Mouse (Mus musculus): ENCODE data around the gene Dynlt1f.
"Not testable (repeated sequence)": the region's sequence is repeated elsewhere in the genome, so short reads cannot be mapped to it uniquely, and the experiment has no call there.

The Dynlt1f gene

DNA sequence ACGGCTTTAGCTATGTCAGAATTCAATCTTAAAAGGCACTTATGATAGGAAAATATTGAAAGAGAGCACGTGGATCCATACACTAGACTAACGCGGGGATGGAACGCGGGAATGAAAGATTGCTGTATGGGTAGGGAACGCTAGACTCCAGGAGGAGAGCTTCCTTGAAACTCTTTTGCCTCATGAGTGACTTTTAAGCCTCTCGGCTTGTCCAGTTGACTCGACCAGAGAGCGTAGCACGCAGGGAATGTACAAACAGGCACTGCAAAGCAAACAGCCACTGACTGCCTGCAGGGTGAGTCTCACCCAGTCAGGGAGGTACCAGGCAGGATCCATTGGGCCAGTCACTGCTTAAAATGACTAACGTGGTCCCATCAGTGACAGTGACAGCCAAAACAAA lies 33.7 kb downstream of the Dynlt1f start:
- not testable (repeated sequence) for DNase-seq (ENCODE audit: low spot score)

DNA sequence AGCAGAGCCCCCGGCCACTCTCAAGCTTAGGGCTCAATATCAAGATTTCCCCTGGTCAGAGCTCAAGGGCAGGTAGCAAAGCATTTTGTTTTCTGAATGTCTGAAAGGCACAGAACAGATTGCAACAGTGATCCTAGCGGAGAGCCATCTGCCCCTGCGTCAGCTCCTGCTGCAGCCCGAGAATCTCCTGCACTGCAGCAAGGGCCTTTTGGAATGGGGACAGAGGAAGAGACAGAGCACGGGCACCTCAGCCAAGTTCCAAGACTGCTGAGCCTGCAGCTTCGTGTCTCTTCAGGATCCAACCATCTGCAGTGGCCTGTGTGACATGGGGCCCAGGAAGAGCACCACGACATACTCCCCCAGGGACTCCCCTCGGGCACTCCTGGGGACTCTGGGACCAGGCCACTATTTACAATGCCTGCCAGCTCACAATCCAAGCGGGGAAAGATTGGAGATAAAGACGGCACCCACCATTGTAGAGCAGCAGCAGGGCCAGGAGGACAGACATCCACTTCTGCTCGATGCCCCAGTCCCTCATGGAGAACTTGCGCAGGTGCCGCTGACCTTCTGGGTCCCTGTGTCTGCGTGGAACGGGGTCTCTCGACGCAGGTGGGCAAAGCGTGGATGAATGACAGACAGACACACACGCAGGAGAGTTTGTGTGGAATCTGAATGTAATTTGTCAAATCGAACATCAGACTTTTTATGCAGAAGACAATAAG lies 34.8 kb downstream of the Dynlt1f start:
- not testable (repeated sequence) for DNase-seq (ENCODE audit: low spot score)

DNA sequence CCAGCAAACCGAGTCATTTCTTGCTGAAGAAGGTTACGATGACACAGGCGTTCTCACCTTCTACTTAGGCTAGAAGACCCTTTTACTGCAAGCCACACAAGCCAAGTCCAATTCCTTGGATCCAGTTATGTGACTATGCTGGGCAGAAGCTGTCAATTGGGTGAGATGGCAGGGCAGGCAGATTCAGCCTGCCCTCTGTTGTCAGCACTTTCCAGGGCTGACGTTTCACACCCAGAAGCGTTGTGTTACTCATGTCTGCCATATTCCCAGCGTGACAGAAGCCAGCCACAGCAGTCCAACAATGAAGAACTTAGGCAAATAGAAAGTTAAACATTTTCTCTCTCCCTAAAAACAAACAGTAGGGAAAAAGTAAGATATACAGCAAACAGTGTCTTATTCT lies 35.7 kb downstream of the Dynlt1f start:
- DNase-seq (ENCODE audit: low spot score) = not testable (repeated sequence)

DNA sequence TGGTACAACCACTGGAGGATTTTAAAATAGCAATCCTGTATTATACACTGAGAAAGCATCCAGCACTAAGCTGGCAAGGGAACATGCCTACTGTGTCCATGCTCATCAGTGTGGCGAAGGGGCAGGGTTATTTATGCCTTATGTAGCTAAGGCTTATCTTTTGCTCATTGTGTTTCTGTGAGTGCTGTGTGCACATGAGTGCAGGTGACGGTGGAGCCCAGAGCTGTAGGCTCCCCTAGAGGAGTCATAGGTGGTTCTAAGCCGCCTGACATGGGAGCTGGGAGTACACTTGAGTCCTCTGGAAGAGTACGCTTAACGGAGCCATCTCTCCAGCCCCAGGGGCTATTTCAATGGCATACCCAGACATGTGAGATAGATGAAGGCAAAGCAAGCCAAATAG lies 36.4 kb downstream of the Dynlt1f start:
- not testable (repeated sequence) for DNase-seq (ENCODE audit: low spot score)

DNA sequence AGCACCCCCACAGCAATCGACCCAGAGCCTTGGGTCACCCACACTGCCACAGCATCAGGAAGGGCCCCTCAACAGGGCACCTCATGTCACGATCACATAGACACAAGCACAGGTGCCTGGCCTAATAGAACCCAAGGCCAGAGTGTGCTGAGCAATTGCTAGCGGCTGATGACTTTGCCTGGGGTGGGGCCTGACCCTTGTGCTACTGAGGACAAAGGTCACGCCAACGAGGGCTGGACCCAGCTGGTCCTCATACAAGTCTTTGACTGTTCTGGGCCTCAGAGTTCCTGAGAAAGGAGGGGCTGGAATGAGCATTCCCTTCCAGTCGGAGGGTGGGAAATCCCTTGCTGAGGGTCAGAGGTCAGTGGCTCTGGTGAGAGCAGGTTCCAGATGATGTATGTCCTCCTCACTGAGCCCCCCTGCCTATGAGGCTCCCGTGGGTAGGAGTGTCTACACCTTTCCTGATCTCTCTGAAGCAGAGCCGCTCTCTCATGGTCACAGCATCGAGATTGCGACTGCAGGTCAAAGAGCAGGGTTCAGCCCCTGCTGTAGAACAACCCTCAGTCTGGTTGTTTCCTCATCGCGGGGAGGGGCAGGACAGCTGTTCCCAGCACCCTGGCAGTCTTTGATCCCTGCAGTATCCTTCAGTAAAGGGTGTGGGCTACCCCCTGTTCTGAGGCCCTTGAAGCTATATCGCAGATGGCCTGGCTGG lies 37.9 kb downstream of the Dynlt1f start:
- DNase-seq (ENCODE audit: low spot score) = not testable (repeated sequence)

DNA sequence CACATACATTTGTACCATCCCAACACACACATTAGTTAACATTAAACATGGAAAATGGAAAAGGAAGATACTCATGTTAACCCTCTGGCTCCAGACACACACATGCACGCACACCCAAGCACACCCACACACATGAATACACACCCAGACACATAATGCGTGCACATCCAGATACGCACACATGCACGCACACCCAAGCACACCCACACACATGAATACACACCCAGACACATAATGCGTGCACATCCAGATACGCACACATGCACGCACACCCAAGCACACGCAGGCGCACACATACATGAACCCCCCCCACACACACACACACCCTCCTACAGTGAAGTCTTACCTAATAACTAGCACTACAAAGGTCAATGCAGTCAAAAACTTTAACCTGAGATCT lies 39.0 kb downstream of the Dynlt1f start:
- not testable (repeated sequence) for DNase-seq (ENCODE audit: low spot score)

DNA sequence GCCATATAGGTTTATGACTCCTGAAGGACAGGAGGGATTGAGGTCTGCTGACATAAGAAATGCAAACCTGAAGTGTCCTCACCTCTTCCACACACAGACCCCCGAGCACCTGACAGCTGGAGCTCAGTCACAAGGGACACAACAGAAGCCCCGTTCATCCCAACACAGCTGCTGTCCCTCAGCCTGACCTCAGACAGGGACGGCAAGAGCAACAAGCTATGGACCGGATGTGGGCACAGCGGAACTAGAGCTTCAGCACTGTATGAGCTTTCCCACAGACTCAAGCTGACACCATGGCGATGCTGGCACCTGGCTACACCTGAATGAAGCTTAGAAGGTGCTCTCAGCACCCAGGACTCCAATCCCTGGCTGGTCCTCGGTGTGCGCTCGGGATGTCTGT lies 41.4 kb downstream of the Dynlt1f start:
- not testable (repeated sequence) for DNase-seq (ENCODE audit: low spot score)

DNA sequence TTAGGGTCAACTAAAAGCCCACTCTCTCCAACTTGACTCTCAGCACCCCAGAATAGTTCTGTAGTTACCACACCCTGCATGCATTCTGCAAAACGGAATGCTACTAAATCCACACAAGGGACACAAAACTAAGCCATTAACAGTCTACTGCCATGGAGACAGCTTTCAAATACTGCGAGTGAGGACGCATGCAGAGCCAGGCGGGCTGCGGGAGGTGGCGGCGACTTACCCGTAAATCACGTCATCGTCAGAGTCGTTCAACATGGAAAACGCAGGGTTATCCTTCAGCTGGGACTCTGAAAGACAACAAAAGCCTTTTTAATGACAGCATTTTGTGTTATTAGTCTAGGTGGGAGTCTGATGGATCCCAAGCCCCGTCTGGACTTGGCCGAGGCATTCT lies 42.2 kb downstream of the Dynlt1f start:
- DNase-seq (ENCODE audit: low spot score) = not testable (repeated sequence)

DNA sequence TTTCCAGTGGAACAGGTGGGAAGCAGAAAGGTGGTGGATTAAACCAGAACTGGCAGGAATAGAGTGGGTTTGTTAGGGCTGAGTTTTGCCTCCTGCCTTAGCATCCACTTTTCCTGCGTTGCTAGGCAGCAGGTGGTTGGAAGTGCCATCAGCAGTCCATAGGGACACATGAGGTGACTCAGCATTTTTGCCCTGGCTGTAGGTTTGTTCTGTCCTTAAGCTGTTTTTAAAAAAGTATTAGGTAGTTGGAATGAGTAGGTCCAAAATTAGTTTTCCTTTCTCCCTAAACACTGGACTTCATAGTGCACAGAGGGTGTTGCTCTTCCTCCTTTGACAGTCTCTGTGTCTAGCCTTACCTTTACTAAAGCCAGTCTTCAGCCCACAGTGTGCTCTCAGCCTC lies 50.4 kb downstream of the Dynlt1f start:
- not testable (repeated sequence) for DNase-seq (ENCODE audit: low spot score)

DNA sequence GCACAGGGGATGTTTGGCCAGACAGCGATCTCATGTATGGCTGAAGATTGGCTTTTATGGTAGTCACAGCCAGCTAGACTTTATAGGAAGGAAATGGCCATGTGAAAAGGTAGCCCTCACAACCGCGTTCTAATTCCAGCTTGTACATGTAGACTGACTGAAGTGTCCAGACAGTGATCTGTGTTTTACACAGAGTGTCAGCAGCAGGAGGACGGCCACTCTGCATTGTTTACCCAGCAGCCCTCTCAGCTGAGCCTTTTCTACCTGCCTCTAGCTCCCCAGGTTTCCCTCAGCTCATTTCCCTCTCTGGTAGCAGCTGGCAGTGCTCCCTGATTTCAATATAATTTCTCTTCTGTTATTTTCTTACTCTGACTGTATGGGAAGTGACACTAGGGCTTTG lies 53.5 kb downstream of the Dynlt1f start:
- DNase-seq (ENCODE audit: low spot score) = not testable (repeated sequence)

DNA sequence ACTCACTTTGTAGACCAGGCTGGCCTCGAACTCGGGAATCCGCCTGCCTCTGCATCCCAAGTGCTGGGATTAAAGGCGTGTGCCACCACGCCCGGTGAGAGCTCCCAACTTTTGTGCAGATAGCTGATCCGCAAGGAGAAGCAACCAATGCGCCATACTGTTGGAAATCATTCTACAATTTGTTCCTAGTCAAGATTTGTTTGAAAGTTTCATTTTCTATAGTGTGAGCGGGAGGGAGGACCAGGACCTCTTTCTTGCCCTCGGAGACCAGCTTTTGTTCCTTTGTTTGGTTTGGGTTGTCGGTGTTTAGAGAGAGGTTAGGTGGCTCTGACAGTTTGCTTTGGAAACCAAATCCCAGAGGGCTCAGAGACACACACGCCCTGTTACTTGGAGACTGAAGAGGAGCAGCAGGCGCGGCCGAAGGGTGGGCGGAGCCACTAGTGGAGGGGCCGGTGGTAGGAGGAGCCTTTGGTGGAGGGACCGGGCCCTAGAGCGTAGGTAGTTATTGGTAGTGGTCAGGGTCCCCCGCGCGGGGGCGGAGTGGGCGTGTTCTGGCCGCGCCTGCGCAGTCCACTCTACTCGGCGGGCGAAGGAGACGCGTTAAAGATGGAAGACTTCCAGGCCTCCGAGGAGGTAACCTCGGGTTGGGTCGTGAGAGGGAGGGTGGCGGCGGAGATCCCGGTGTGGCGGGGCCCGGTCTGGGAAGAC lies 54.3 kb downstream of the Dynlt1f start, which contains the start of gene Dynlt1c:
Gene Dynlt1c (plus strand): TSS at position 468 of the 708 bp plus-strand sequence.
- DNase-seq (ENCODE audit: low spot score) = peak; percentile 57

DNA sequence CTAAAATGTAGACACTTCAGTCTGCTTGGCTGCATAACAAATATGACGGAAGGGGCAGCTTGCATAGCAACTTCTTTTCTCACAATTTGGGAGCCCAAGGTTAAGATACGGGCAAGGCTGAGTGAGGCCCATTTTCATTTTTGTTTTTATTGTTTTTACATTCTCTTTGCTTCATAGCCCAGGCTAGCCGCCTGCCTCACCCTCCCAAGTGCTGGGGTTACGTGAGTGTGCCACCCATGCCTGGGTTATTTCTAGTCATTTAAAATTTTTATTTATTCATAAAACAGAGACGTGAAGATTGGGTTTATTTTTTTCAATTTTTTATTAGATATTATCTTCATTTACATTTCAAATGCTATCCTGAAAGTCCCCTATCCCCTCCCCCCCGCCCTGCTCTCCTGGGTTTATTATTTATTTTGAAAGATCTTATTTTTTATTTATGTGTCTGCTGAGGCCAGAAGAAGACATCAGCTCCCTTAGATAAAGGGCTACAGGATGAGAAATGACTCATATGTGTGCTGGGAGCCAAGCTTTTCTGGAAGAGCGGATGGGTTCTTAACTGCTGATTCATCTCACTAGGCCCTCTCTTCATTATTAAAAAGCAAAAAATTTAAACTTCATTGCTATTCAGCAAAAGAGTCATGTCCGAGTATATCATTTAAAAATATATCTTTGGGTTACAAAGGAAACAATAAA lies 55.3 kb downstream of the Dynlt1f start:
- DNase-seq (ENCODE audit: low spot score) = not testable (repeated sequence)

DNA sequence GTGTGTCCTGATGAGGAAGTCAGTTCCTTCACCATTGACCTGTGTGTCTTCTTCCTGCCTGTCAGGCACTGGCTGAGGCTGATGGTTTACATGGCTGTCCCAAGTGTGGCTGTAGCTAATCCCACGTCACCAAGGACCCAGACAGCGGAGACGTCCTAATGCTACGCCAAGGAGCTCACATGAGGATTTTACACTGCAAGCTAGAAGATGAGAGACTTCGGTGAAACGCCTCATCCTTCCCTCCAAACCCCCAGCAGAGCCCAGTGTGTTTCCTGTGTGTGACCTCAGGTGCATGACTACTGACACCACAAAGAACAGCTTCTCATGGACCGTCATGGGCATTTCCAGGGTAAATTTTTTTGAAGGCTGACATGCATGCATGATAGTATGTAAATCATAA lies 57.3 kb downstream of the Dynlt1f start:
- DNase-seq (ENCODE audit: low spot score) = not testable (repeated sequence)

Measured in layer of hippocampus, adult 11-12 months (tissue).